Mouse (Mus musculus): ENCODE results near the gene Eva1a. TPM values are rescaled to one million over a fixed set of nuclear protein-coding genes. Genes with fewer than 3 reads are reported as not detected.
A peak's percentile ranks its signal among the peaks of the same experiment; 100 is the strongest.

Gene Eva1a
- polyA plus RNA-seq, 1 experiment from 2014 or later = 2.7 TPM

DNA sequence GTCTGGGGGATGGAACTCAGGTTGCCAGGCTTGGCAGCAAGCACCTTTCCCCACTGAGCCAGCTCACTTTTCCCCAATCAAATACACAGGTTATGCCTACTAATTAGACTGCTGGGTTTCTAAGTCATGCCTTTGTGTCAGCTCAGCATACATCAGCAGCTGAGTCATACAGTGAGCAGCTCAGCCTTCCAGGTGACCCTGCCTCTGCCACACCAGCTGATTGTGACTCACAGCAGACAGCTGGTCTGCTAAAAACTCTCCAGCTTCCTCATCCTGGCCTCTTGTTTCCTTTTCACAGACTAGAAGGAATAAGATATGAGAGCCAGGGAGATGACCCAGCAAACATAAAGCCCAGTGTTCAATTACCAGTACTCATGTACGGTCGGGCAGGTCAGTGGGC lies 84.3 kb downstream of the Eva1a start:
- Histone ChIP-seq H3K4me2 (ENCODE audit: low read depth, low read length, severe bottlenecking) (no peak overlapping the region), H3K9ac (ENCODE audit: low read length) (no peak overlapping the region), H3K4me1 (replicated peaks; ENCODE audit: control insufficient read depth, insufficient read depth, low read length) (no peaks in the 10 kb centered on the region), H3K27me3 (ENCODE audit: control insufficient read depth, insufficient read depth, low read length) (no peaks in the 10 kb centered on the region), H3K9me3 (ENCODE audit: control insufficient read depth, low read length) (no peaks in the 10 kb centered on the region), H3K4me3 (ENCODE audit: low read depth, low read length) (no peak overlapping the region), H3K27ac (ENCODE audit: low read depth, low read length) (no peak overlapping the region), H3K36me3 (ENCODE audit: control insufficient read depth, insufficient read depth, low read length) (no peaks in the 10 kb centered on the region)
- 95% methylated on average over 2 of the region's 2 CpGs for WGBS
- peak; percentile 30 for DNase-seq (ENCODE audit: low spot score)
- ATAC-seq (replicated peaks; ENCODE audit: low FRiP score) = no peak

GRCm38 (mm10) chr6:82127827-82128226 lies 87.0 kb downstream of the Eva1a start:
- 85% methylated on average over 9 of the region's 9 CpGs for WGBS
- H3K4me2 ChIP-seq (ENCODE audit: low read depth, low read length, severe bottlenecking) = no peak overlapping the region

GRCm38 (mm10) chr6:82129630-82130217 lies 88.9 kb downstream of the Eva1a start:
- ATAC-seq (replicated peaks; ENCODE audit: low FRiP score) (no peak), DNase-seq (ENCODE audit: low spot score) (peak; percentile 20)
- Histone ChIP-seq H3K27ac (ENCODE audit: low read depth, low read length) (no peak overlapping the region), H3K9ac (ENCODE audit: low read length) (no peak overlapping the region), H3K27me3 (ENCODE audit: control insufficient read depth, insufficient read depth, low read length) (no peaks in the 10 kb centered on the region), H3K4me1 (replicated peaks; ENCODE audit: control insufficient read depth, insufficient read depth, low read length) (no peaks in the 10 kb centered on the region), H3K36me3 (ENCODE audit: control insufficient read depth, insufficient read depth, low read length) (no peaks in the 10 kb centered on the region), H3K9me3 (ENCODE audit: control insufficient read depth, low read length) (no peaks in the 10 kb centered on the region), H3K4me2 (ENCODE audit: low read depth, low read length, severe bottlenecking) (no peak overlapping the region), H3K4me3 (ENCODE audit: low read depth, low read length) (no peak overlapping the region)
- 67% methylated on average over 9 of the region's 9 CpGs for WGBS

More at GRCm38 (mm10) chr6:82127827-82128226, 87.0 kb downstream of the Eva1a start:
- Histone ChIP-seq H3K4me1 (replicated peaks; ENCODE audit: control insufficient read depth, insufficient read depth, low read length) (no peaks in the 10 kb centered on the region), H3K36me3 (ENCODE audit: control insufficient read depth, insufficient read depth, low read length) (no peaks in the 10 kb centered on the region), H3K9me3 (ENCODE audit: control insufficient read depth, low read length) (no peaks in the 10 kb centered on the region), H3K27ac (ENCODE audit: low read depth, low read length) (no peak overlapping the region), H3K9ac (ENCODE audit: low read length) (no peak overlapping the region), H3K4me3 (ENCODE audit: low read depth, low read length) (no peak overlapping the region), H3K27me3 (ENCODE audit: control insufficient read depth, insufficient read depth, low read length) (no peaks in the 10 kb centered on the region)
- ATAC-seq (replicated peaks; ENCODE audit: low FRiP score) (no peak), DNase-seq (ENCODE audit: low spot score) (peak; percentile 4)

DNA sequence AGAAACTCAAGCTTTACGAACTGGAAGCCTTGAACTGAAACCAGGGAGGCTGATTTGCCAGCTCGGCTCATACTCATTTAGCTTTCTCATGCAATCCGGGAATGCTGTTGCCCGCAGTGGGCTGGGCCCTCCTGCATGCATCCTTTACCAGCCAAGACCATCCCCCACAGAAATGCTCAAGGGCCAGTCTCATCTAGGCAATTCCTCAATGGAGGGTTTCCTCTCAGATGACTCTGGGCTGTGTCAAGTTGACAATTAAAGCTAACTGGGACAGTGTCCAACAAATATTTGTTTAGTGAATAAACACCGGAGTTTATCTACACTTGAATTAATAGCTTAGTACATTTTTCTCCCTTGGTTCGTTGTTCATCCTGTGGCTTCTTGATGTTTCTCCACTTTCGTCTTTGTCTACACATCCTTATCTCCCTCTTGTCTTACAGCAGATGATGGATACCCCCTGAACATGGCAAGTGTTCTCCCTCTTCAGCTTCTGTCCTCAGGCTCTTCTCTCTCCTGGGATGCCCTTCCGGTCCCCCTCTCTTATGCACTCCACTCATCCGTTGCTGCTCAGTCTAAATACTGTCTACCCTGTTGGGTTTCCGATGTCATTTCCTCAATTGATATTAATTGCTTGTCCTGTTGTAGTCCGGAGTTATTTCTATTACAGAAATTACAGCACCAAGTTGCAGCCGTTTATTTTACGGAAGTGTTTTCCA lies 92.2 kb downstream of the Eva1a start:
- Histone ChIP-seq H3K9me3 (ENCODE audit: control insufficient read depth, low read length) (no peaks in the 10 kb centered on the region), H3K27ac (ENCODE audit: low read depth, low read length) (no peak overlapping the region), H3K36me3 (ENCODE audit: control insufficient read depth, insufficient read depth, low read length) (no peaks in the 10 kb centered on the region), H3K4me2 (ENCODE audit: low read depth, low read length, severe bottlenecking) (no peak overlapping the region), H3K4me1 (replicated peaks; ENCODE audit: control insufficient read depth, insufficient read depth, low read length) (no peaks in the 10 kb centered on the region), H3K9ac (ENCODE audit: low read length) (no peak overlapping the region), H3K4me3 (ENCODE audit: low read depth, low read length) (no peak overlapping the region), H3K27me3 (ENCODE audit: control insufficient read depth, insufficient read depth, low read length) (no peaks in the 10 kb centered on the region)
- 88% methylated on average over 13 of the region's 13 CpGs for WGBS
- ATAC-seq (replicated peaks; ENCODE audit: low FRiP score) = no peak
- peak; percentile 16 for DNase-seq (ENCODE audit: low spot score)

- no peak overlapping the region for H3K4me3 ChIP-seq (ENCODE audit: low read depth, low read length)
- no peaks in the 10 kb centered on the region for H3K9me3 ChIP-seq (ENCODE audit: control insufficient read depth, low read length)
- no peak overlapping the region for H3K9ac ChIP-seq (ENCODE audit: low read length)
- no peaks in the 10 kb centered on the region for H3K27me3 ChIP-seq (ENCODE audit: control insufficient read depth, insufficient read depth, low read length)
- H3K4me2 ChIP-seq (ENCODE audit: low read depth, low read length, severe bottlenecking) = no peak overlapping the region
- no peaks in the 10 kb centered on the region for H3K36me3 ChIP-seq (ENCODE audit: control insufficient read depth, insufficient read depth, low read length)
- no peak overlapping the region for H3K27ac ChIP-seq (ENCODE audit: low read depth, low read length)
- DNase-seq (ENCODE audit: low spot score) (peak; percentile 9), ATAC-seq (replicated peaks; ENCODE audit: low FRiP score) (no peak)
- no peaks in the 10 kb centered on the region for H3K4me1 ChIP-seq (replicated peaks; ENCODE audit: control insufficient read depth, insufficient read depth, low read length)
- WGBS = 91% methylated on average over 7 of the region's 7 CpGs
These were observed 92.7 kb downstream of the Eva1a start for GRCm38 (mm10) chr6:82133592-82133978.

DNA sequence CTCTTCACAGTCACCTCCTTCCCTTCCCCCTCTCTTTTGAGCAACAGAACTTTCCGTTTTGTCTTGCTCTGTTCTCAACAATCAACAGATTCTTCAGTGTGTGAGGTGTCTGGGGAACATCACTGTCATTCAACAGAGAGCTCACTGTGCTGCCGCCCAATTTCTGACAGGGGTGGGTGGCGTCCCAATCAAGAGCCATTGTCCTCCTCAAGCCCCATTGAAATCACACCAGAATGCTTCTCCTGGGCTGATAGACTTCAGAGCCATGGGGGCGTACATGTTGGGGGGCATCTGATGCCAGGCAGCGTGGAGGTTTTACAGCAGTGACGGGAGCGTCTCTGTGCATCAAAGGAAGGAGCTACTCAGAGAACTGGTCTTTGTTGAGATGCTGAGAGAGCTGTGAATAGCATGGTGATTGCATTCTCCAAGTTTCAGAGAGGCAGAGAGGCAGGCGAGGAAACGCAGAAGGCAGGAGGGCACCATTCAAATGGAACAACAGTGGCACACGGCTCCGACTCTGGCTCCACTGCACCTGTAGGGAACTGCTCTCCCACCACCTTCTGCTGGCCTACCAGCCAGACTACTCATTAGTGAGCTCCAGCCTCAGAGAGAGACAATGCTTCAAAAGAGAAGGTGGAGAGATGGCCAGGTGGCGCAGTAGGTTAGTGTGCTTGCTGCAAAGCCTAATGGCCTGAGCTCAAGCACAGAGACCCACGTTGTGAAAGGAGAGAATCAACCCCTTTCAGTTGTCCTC lies 95.3 kb downstream of the Eva1a start:
- no peak overlapping the region for H3K27ac ChIP-seq (ENCODE audit: low read depth, low read length)
- no peaks in the 10 kb centered on the region for H3K27me3 ChIP-seq (ENCODE audit: control insufficient read depth, insufficient read depth, low read length)
- H3K9ac ChIP-seq (ENCODE audit: low read length) = no peak overlapping the region
- 66% methylated on average over 13 of the region's 13 CpGs for WGBS
- no peak for ATAC-seq (replicated peaks; ENCODE audit: low FRiP score)
- peak; percentile 40 for DNase-seq (ENCODE audit: low spot score)
- no peak overlapping the region for H3K4me3 ChIP-seq (ENCODE audit: low read depth, low read length)
- H3K4me2 ChIP-seq (ENCODE audit: low read depth, low read length, severe bottlenecking) = no peak overlapping the region
- no peaks in the 10 kb centered on the region for H3K36me3 ChIP-seq (ENCODE audit: control insufficient read depth, insufficient read depth, low read length)
- H3K9me3 ChIP-seq (ENCODE audit: control insufficient read depth, low read length) = no peaks in the 10 kb centered on the region
- no peaks in the 10 kb centered on the region for H3K4me1 ChIP-seq (replicated peaks; ENCODE audit: control insufficient read depth, insufficient read depth, low read length)

Other genes with a start within 250 kb of the Eva1a start
- 14.4 and 18.5 TPM in 2 replicates for gene Gcfc2, start 117.4 kb upstream of the Eva1a start, polyA plus RNA-seq (2014; fragmentation: Nextera tagmentation; extraction: Ambion mirVana)
- gene Mrpl19, start 75.1 kb upstream of the Eva1a start, polyA plus RNA-seq (2014; fragmentation: Nextera tagmentation; extraction: Ambion mirVana) = 58.9 and 59.6 TPM in 2 replicates